Mouse (Mus musculus) forebrain, postnatal 0 days (tissue): Measurements from ENCODE around the gene Fibcd1. TPM values are rescaled to one million over a fixed set of nuclear protein-coding genes. Genes with fewer than 3 reads are reported as not detected.

ENCODE experiments used
- ATAC-seq: fragments of 200-750 bp; cut with Nextera tagmentation; 2 replicates; pipeline ENCODE4 v1.8.0; 2017; ENCODE audit warnings: mild to moderate bottlenecking, moderate library complexity
- DNase-seq: peaks from one replicate; pipeline ENCODE4 v3.0.0-alpha.2; 2015
- H3K27ac ChIP-seq: fragments of 300-500 bp; sonication (generic); 2 replicates; pipeline ENCODE4 v1.5.1; 2014; ENCODE audit warnings: low read depth, mild to moderate bottlenecking, antibody characterized with exemption, low read length, moderate library complexity, mixed read lengths
- H3K27me3 ChIP-seq: fragments of 300-500 bp; sonication (generic); 2 replicates; pipeline ENCODE4 v1.6.1; 2014; ENCODE audit warnings: mild to moderate bottlenecking, low read length, mixed read lengths; ENCODE audit not compliant: insufficient read depth
- H3K36me3 ChIP-seq: fragments of 300-500 bp; sonication (generic); 2 replicates; pipeline ENCODE4 v1.6.1; 2014; ENCODE audit warnings: mild to moderate bottlenecking, moderate library complexity; ENCODE audit not compliant: insufficient read depth
- H3K4me1 ChIP-seq: fragments of 300-500 bp; sonication (generic); 2 replicates; pipeline ENCODE4 v1.6.1; 2014; ENCODE audit warnings: antibody characterized with exemption; ENCODE audit not compliant: insufficient read depth
- H3K4me2 ChIP-seq: fragments of 300-500 bp; sonication (generic); 2 replicates; pipeline ENCODE4 v1.6.1; 2014; ENCODE audit warnings: low read depth, mild to moderate bottlenecking, moderate library complexity
- H3K4me3 ChIP-seq: fragments of 300-500 bp; sonication (generic); 2 replicates; pipeline ENCODE4 v1.5.1; 2014; ENCODE audit warnings: low read depth, low read length, mixed read lengths
- H3K9ac ChIP-seq: fragments of 300-500 bp; sonication (generic); 2 replicates; pipeline ENCODE4 v1.6.1; 2014; ENCODE audit warnings: mild to moderate bottlenecking
- H3K9me3 ChIP-seq: fragments of 300-500 bp; sonication (generic); 2 replicates; pipeline ENCODE4 v1.6.1; 2016; ENCODE audit warnings: low read length
- CTCF ChIP-seq: sonication (generic); IDR thresholded peaks from 2 replicates; pipeline ENCODE4 v1.5.1; 2016; ENCODE audit warnings: antibody characterized with exemption, control low read depth, low read depth
- WGBS: fragments of 180-500 bp; shearing (Covaris S2); extraction: QIAGEN DNeasy Blood & Tissue Kit; methylation state at CpG from one replicate; pipeline ENCODE4 v1.1.7; 2014; 5-methylcytosine and 5-hydroxymethylcytosine counted together
- polyA plus RNA-seq: library from polyadenylated mRNA; unstranded; fragments of >200 nt; fragmentation: Nextera tagmentation; extraction: Ambion mirVana; gene quantifications from 2 replicates; pipeline ENCODE4 v1.2.1, GENCODE M21; 2015
- total RNA-seq: library from RNA; depleted of rRNA; stranded (reverse); fragments of >200 nt; gene quantifications from 2 replicates; pipeline ENCODE4 v1.2.3, GENCODE M21; 2014; rRNA removed

The Fibcd1 gene
- total RNA-seq (8.9 and 12.7 TPM in 2 replicates), polyA plus RNA-seq (5.7 and 8.5 TPM in 2 replicates)

DNA sequence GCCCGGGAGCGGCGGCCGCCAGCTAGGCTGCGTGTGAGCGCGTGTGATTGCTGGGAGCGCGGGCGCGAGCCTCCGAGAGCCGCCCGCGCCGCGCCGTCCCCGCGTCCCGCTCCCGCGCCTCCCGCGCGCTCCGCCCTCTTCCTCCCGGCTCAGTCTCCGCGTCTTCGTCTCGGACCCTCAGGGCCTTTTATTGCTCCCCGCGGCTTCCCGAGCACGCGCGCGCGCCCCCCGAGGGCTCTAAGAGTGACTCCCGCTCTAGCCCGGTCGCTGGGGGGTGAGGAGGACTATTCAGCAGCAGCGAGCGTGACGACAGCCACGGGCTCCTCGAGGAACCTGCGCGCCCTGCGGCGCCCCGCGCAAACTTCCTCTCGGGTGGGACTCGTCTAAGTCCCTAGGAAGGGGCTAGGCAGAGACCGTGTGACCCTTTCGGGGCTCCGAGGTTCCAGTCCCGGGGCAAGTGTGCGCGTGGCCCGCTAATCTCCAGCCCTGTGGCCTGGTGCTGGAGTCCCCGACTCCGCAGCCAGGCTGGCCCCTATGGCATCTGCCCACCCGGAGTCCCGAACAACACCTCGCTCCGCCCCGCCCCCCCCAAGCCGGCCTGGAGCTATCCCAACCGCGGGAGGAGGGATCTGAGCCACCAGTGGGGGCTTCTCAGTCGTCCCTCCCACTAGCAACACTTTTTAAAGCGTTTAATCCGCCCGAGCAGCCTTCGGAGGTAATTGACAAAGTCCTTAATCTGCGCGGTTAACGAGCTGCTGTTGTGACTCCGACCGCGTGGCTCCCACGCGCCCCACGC lies at the start of gene Fibcd1:
Gene Fibcd1, minus strand, starts transcription at position 110 of the 796 bp plus-strand sequence.
- Histone ChIP-seq H3K27ac (no peak within 1 kb of the TSS), H3K9ac (peak within 1 kb of the TSS; percentile 48), H3K4me1 (0 out of 2 replicates have a peak, but pooled peaks cover 7% of the 10 kb centered on the region), H3K9me3 (no peaks in the 10 kb centered on the region), H3K36me3 (no peaks in the 10 kb centered on the region), H3K27me3 (peaks cover 20% of the 10 kb centered on the region), H3K4me2 (peak within 1 kb of the TSS; percentile 89), H3K4me3 (peak within 1 kb of the TSS; percentile 58)
- ATAC-seq (peak; percentile 70), DNase-seq (peak; percentile 63)
- no peak for TF ChIP-seq CTCF
- WGBS = 1% methylated on average over 51 of the region's 88 CpGs

DNA sequence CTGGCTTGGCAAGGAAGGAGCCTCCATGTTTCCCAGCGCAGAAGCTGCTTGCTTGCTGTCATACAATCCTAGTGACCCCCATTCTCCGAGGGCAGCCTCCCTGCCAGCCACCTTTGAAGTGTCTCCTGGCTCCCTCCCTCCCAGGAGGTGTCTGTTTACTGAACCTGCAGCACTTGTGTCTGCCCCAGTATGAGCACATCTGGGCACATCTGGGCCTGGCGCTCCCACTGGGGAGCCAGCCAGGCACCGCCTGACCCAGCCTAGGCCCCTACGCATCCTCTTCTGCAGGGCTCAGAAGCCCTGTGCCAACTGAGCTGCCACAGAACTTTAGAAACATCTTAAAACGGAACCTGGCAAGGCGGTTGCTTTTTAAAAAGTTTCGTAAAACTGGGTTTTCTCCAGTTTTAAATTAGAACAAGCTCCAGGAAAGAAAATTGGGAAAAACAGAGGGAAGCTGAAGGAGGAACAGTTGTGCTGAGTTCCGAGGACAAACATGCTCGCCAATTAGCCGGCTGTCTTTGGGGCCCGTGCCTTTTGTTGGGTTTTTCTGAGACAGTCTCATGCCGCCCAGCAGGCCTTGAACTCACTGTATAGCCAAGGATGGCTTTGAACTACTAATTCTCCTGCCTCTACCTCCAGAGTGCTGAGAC lies 48.5 kb upstream of the Fibcd1 start:
- Histone ChIP-seq H3K27ac (no peak overlapping the region), H3K9me3 (no peaks in the 10 kb centered on the region), H3K36me3 (no peaks in the 10 kb centered on the region), H3K9ac (no peak overlapping the region), H3K4me3 (no peak overlapping the region), H3K4me2 (no peak overlapping the region), H3K27me3 (0 out of 2 replicates have a peak, but pooled peaks cover 5% of the 10 kb centered on the region), H3K4me1 (no peaks in the 10 kb centered on the region)
- TF ChIP-seq CTCF = no peak
- ATAC-seq (no peak), DNase-seq (peak; percentile 35)
- 32% methylated on average over 13 of the region's 13 CpGs for WGBS

DNA sequence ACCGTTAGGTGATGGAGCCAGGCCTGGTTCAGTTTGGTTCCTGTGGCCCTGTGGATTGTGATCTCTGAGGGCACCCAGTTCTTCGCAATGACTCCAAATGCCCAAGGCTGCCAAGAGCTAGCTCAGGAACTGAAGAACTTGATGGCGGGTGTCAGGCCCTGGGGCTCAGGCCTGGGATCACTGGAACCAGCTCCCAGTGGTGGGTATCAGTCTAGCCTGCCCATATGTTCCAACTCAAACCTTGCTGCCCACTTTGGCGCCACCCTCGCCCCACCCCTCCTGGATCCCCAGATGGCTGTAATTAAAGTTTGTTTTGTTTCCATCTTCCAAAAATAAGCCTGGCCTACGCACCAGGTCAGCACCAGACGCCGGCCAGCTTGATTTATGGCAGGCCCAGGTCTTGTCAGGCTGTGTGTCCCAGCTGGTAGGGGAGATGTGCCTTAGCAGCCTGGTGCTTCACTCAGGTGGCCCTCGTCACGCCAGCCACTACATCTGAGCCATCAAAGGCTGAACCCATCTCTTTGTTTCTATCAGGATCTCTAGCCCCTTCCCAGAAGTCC lies 47.4 kb upstream of the Fibcd1 start:
- H3K36me3 ChIP-seq = no peaks in the 10 kb centered on the region
- H3K4me3 ChIP-seq = no peak overlapping the region
- H3K27me3 ChIP-seq = peaks cover 15% of the 10 kb centered on the region
- ATAC-seq (no peak), DNase-seq (no peak)
- H3K4me1 ChIP-seq = no peaks in the 10 kb centered on the region
- no peak overlapping the region for H3K4me2 ChIP-seq
- TF ChIP-seq CTCF = no peak
- WGBS = 81% methylated on average over 10 of the region's 10 CpGs
- no peak overlapping the region for H3K27ac ChIP-seq
- no peaks in the 10 kb centered on the region for H3K9me3 ChIP-seq
- no peak overlapping the region for H3K9ac ChIP-seq

DNA sequence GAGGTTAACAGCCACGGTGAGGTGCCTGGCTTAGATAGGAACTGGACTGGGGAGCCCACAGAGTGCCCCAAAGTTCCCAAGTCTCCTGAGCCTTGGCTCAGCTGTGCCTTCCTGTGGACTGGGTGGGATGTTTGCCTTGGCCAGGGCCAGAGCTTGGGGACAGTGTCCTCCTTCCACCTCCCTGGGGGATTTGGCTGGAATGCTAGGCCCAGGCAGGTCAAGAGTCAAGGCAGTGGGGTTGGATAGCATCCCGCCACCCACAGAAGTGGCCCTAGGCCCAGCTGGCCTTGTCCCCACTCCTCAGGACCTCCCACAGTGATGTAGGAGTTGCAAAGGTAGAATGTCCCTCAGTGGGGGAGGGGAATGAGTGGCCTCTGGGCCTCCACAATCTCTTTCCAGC lies 45.4 kb upstream of the Fibcd1 start:
- ATAC-seq (no peak), DNase-seq (no peak)
- no peak for TF ChIP-seq CTCF

DNA sequence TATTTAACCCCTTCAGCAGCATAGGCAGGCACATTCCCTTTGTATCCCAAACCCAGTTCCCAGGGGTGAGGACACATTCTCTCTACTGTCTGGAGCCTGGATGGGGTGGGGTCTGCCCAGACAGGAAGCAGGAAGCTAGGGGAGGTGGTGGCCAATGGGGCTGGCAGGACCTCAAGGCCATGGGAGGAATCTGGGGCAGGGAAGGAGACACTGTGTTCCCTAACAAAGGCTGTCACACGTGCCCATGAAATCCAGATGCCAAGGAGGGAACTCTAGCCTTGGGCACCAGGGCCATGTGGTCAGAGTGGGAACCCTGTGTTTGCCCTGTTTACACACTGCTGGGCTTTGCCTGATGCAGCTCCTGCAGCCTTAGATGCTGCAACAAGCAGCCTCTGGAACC lies 43.1 kb upstream of the Fibcd1 start:
- Histone ChIP-seq H3K36me3 (no peaks in the 10 kb centered on the region), H3K9ac (no peak overlapping the region), H3K4me1 (no peaks in the 10 kb centered on the region), H3K4me3 (no peak overlapping the region), H3K4me2 (no peak overlapping the region), H3K27me3 (peaks cover 42% of the 10 kb centered on the region), H3K9me3 (no peaks in the 10 kb centered on the region), H3K27ac (no peak overlapping the region)
- DNase-seq (no peak), ATAC-seq (no peak)
- no peak for TF ChIP-seq CTCF
- WGBS = 56% methylated on average over 1 of the region's 1 CpGs

More for the DNA sequence above, 45.4 kb upstream of the Fibcd1 start:
- H3K9me3 ChIP-seq = no peaks in the 10 kb centered on the region
- peaks cover 32% of the 10 kb centered on the region for H3K27me3 ChIP-seq
- H3K9ac ChIP-seq = no peak overlapping the region
- no peaks in the 10 kb centered on the region for H3K4me1 ChIP-seq
- H3K27ac ChIP-seq = no peak overlapping the region
- no peak overlapping the region for H3K4me3 ChIP-seq
- 89% methylated on average over 2 of the region's 2 CpGs for WGBS
- no peak overlapping the region for H3K4me2 ChIP-seq
- no peaks in the 10 kb centered on the region for H3K36me3 ChIP-seq

DNA sequence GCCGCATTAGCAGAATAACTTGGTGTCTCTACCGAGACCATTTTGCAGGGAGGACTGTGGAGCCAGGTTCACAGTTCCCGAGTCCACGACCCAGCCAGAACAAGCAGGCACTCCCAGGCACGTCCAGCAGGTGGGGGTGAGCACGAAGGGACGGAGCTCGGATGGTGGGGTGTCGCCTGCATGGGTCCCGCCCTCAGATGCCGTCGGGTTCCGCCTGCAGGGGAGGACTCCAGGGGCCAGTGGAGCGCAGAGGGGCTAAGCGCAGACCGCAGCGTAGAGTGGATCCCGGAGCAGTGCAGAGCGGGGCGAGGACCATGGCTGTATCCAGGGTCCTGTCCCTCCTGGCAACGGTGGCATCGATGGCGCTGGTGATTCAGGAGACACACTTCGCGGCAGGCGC lies 41.2 kb upstream of the Fibcd1 start, which contains the start of gene Lamc3:
Gene Lamc3, plus strand, starts transcription at position 262 of the 400 bp plus-strand sequence.
- Histone ChIP-seq H3K9ac (no peak within 1 kb of the TSS), H3K4me1 (no peaks in the 10 kb centered on the region), H3K27ac (no peak within 1 kb of the TSS), H3K4me2 (no peak within 1 kb of the TSS; the same call in 1 of the 2 replicates), H3K36me3 (no peaks in the 10 kb centered on the region), H3K9me3 (no peaks in the 10 kb centered on the region), H3K4me3 (peak within 1 kb of the TSS; percentile 17; the same call in 1 of the 2 replicates), H3K27me3 (peaks cover 42% of the 10 kb centered on the region)
- DNase-seq = no peak
- TF ChIP-seq CTCF = peak; percentile 62
- WGBS = 7% methylated on average over 26 of the region's 26 CpGs
- ATAC-seq = peak; percentile 27; the same call in 1 of the 2 replicates
